Mouse (Mus musculus): ENCODE results near the gene Tmem165. TPM values are rescaled to one million over a fixed set of nuclear protein-coding genes. Genes with fewer than 3 reads are reported as not detected.

The Tmem165 gene
- total and polyA plus RNA-seq, 2 experiments from 2014 or later = 41.4 to 70.6 TPM

- 88% methylated on average over 3 of the region's 3 CpGs for WGBS
- no peak overlapping the region for H3K27ac ChIP-seq (ENCODE audit: low read depth, low read length)
- no peak overlapping the region for H3K4me2 ChIP-seq (ENCODE audit: low read depth)
- DNase-seq = no peak
- no peaks in the 10 kb centered on the region for H3K9me3 ChIP-seq (ENCODE audit: low read length)
- peaks cover 16% of the 10 kb centered on the region; the same call in 1 of the 2 replicates for H3K36me3 ChIP-seq (ENCODE audit: insufficient read depth)
- ATAC-seq = no peak
- H3K27me3 ChIP-seq (ENCODE audit: insufficient read depth, low read length) = no peaks in the 10 kb centered on the region
- TF ChIP-seq CTCF (IDR thresholded peaks at IDR 0.05; ENCODE audit: low read depth) = no peak
- no peak overlapping the region for H3K9ac ChIP-seq
- no peaks in the 10 kb centered on the region for H3K4me1 ChIP-seq (ENCODE audit: insufficient read depth)
- H3K4me3 ChIP-seq (ENCODE audit: low read depth, low read length) = no peak overlapping the region
Observed at GRCm38 (mm10) chr5:76243274-76243673, 59.6 kb downstream of the Tmem165 start.

- Histone ChIP-seq H3K36me3 (ENCODE audit: insufficient read depth) (peaks cover 16% of the 10 kb centered on the region; the same call in 1 of the 2 replicates), H3K9me3 (ENCODE audit: low read length) (no peaks in the 10 kb centered on the region), H3K27me3 (ENCODE audit: insufficient read depth, low read length) (no peaks in the 10 kb centered on the region), H3K4me2 (ENCODE audit: low read depth) (no peak overlapping the region), H3K27ac (ENCODE audit: low read depth, low read length) (no peak overlapping the region), H3K4me3 (ENCODE audit: low read depth, low read length) (no peak overlapping the region), H3K4me1 (ENCODE audit: insufficient read depth) (no peaks in the 10 kb centered on the region), H3K9ac (no peak overlapping the region)
- WGBS = over 99% methylated on average over 4 of the region's 4 CpGs
- no peak for TF ChIP-seq CTCF (IDR thresholded peaks at IDR 0.05; ENCODE audit: low read depth)
- DNase-seq = no peak
- no peak for ATAC-seq
Observed at GRCm38 (mm10) chr5:76243929-76244328, 60.2 kb downstream of the Tmem165 start.

GRCm38 (mm10) chr5:76244430-76244829 is 60.8 kb downstream of the Tmem165 start:
- WGBS = 93% methylated on average over 10 of the region's 10 CpGs
- H3K4me2 ChIP-seq (ENCODE audit: low read depth) = no peak overlapping the region
- no peaks in the 10 kb centered on the region for H3K27me3 ChIP-seq (ENCODE audit: insufficient read depth, low read length)
- H3K9ac ChIP-seq = no peak overlapping the region
- H3K4me3 ChIP-seq (ENCODE audit: low read depth, low read length) = no peak overlapping the region
- H3K9me3 ChIP-seq (ENCODE audit: low read length) = no peaks in the 10 kb centered on the region
- DNase-seq (no peak), ATAC-seq (no peak)
- H3K27ac ChIP-seq (ENCODE audit: low read depth, low read length) = no peak overlapping the region
- H3K36me3 ChIP-seq (ENCODE audit: insufficient read depth) = peaks cover 16% of the 10 kb centered on the region; the same call in 1 of the 2 replicates
- TF ChIP-seq CTCF (IDR thresholded peaks at IDR 0.05; ENCODE audit: low read depth) = no peak
- no peaks in the 10 kb centered on the region for H3K4me1 ChIP-seq (ENCODE audit: insufficient read depth)

GRCm38 (mm10) chr5:76245419-76245818 is 61.7 kb downstream of the Tmem165 start:
- Histone ChIP-seq H3K36me3 (ENCODE audit: insufficient read depth) (peaks cover 9% of the 10 kb centered on the region; the same call in 1 of the 2 replicates), H3K27ac (ENCODE audit: low read depth, low read length) (no peak overlapping the region), H3K9ac (no peak overlapping the region), H3K9me3 (ENCODE audit: low read length) (no peaks in the 10 kb centered on the region), H3K4me3 (ENCODE audit: low read depth, low read length) (no peak overlapping the region), H3K4me1 (ENCODE audit: insufficient read depth) (no peaks in the 10 kb centered on the region), H3K4me2 (ENCODE audit: low read depth) (no peak overlapping the region), H3K27me3 (ENCODE audit: insufficient read depth, low read length) (no peaks in the 10 kb centered on the region)
- DNase-seq = peak; percentile 11
- ATAC-seq = no peak
- 70% methylated on average over 3 of the region's 3 CpGs for WGBS
- TF ChIP-seq CTCF (IDR thresholded peaks at IDR 0.05; ENCODE audit: low read depth) = no peak

GRCm38 (mm10) chr5:76246539-76246938 is 62.9 kb downstream of the Tmem165 start:
- Histone ChIP-seq H3K27ac (ENCODE audit: low read depth, low read length) (no peak overlapping the region), H3K4me1 (ENCODE audit: insufficient read depth) (no peaks in the 10 kb centered on the region), H3K9me3 (ENCODE audit: low read length) (no peaks in the 10 kb centered on the region), H3K4me2 (ENCODE audit: low read depth) (no peak overlapping the region), H3K9ac (no peak overlapping the region), H3K36me3 (ENCODE audit: insufficient read depth) (peaks cover 8% of the 10 kb centered on the region; the same call in 1 of the 2 replicates), H3K27me3 (ENCODE audit: insufficient read depth, low read length) (no peaks in the 10 kb centered on the region), H3K4me3 (ENCODE audit: low read depth, low read length) (no peak overlapping the region)
- DNase-seq = no peak
- no peak for ATAC-seq
- no peak for TF ChIP-seq CTCF (IDR thresholded peaks at IDR 0.05; ENCODE audit: low read depth)

- ATAC-seq (no peak), DNase-seq (no peak)
- H3K27ac ChIP-seq (ENCODE audit: low read depth, low read length) = no peak overlapping the region
- H3K9me3 ChIP-seq (ENCODE audit: low read length) = no peaks in the 10 kb centered on the region
- no peaks in the 10 kb centered on the region for H3K4me1 ChIP-seq (ENCODE audit: insufficient read depth)
- no peak for TF ChIP-seq CTCF (IDR thresholded peaks at IDR 0.05; ENCODE audit: low read depth)
- H3K4me3 ChIP-seq (ENCODE audit: low read depth, low read length) = no peak overlapping the region
- H3K9ac ChIP-seq = no peak overlapping the region
- H3K4me2 ChIP-seq (ENCODE audit: low read depth) = no peak overlapping the region
- no peaks in the 10 kb centered on the region for H3K27me3 ChIP-seq (ENCODE audit: insufficient read depth, low read length)
- 0 out of 2 replicates have a peak, but pooled peaks cover 3% of the 10 kb centered on the region for H3K36me3 ChIP-seq (ENCODE audit: insufficient read depth)
- WGBS = 90% methylated on average over 3 of the region's 3 CpGs
Observed at GRCm38 (mm10) chr5:76250948-76251347, 67.3 kb downstream of the Tmem165 start.

Other genes starting within 250 kb of the Tmem165 start
- 16.9 and 23.4 TPM in 2 replicates for gene Kdr, start 205.4 kb upstream of the Tmem165 start, total RNA-seq (2014; rRNA removed)
- gene Kdr, start 205.4 kb upstream of the Tmem165 start, polyA plus RNA-seq (2015; fragmentation: Nextera tagmentation; extraction: Ambion mirVana) = 8.1 and 12.6 TPM in 2 replicates
- 9.9 and 12.8 TPM in 2 replicates for gene Srd5a3, start 43.6 kb upstream of the Tmem165 start, total RNA-seq (2014; rRNA removed)
- 17.5 and 21.3 TPM in 2 replicates for gene Srd5a3, start 43.6 kb upstream of the Tmem165 start, polyA plus RNA-seq (2015; fragmentation: Nextera tagmentation; extraction: Ambion mirVana)
- 20.5 and 28.5 TPM in 2 replicates for gene Clock, start 120.9 kb downstream of the Tmem165 start, total RNA-seq (2014; rRNA removed)
- gene Clock, start 120.9 kb downstream of the Tmem165 start, polyA plus RNA-seq (2015; fragmentation: Nextera tagmentation; extraction: Ambion mirVana) = 4.1 and 7.3 TPM in 2 replicates
- gene Pdcl2, start 147.3 kb downstream of the Tmem165 start, total RNA-seq (2014; rRNA removed) = not detected in 2 replicates
- gene Pdcl2, start 147.3 kb downstream of the Tmem165 start, polyA plus RNA-seq (2015; fragmentation: Nextera tagmentation; extraction: Ambion mirVana) = not detected in 2 replicates
- gene Nmu, start 179.9 kb downstream of the Tmem165 start, total RNA-seq (2014; rRNA removed) = not detected in 2 replicates
- 0.70 TPM in 1 of 2 replicates, not detected in the other for gene Nmu, start 179.9 kb downstream of the Tmem165 start, polyA plus RNA-seq (2015; fragmentation: Nextera tagmentation; extraction: Ambion mirVana)